Mouse (Mus musculus): ENCODE results near the gene Cox7a2.

- TF ChIP-seq CTCF (IDR thresholded peaks at IDR 0.05; ENCODE audit: borderline replicate concordance, extremely low read depth, insufficient read depth, insufficient read length) (no peak), POLR2A (IDR thresholded peaks at IDR 0.05; ENCODE audit: borderline replicate concordance, extremely low read depth, insufficient read depth, insufficient read length, poor library complexity, severe bottlenecking) (no peak)
Measured at GRCm38 (mm10) chr9:79716496-79716895, 43.2 kb downstream of the Cox7a2 start.
